10 mouse cellular contexts compared by ENCODE assay signal in genomic region chr15:82188481-82189240, GRCm38 (mm10). TPM values are rescaled to one million over a fixed set of nuclear protein-coding genes. Genes with fewer than 3 reads are reported as not detected.
DNase-seq lines count a peak whose midpoint lies in the region; ATAC-seq and TF ChIP-seq lines count a peak whose summit lies in the region.
"Had no signal": no experiment of that assay in that cellular context is flagged by ENCODE, and none has a peak within 500 bp of the region (broad histone marks: within the 10 kb centered on the region; RNA-seq: fewer than 3 reads in every experiment).

No protein-coding gene starts in this region.

- peaks cover 12% of the 10 kb centered on the region for H3K4me1 ChIP-seq in liver, adult 2 months (ENCODE audit: control insufficient read depth, insufficient read depth, low read length)
- no peaks in the 10 kb centered on the region for H3K4me1 ChIP-seq in stomach, postnatal 0 days (replicated peaks; ENCODE audit: control insufficient read depth, insufficient read depth)
- H3K4me1 ChIP-seq: embryonic facial prominence, embryonic 15.5 days; lung, embryonic 15.5 days had no signal

- H3K79me2 ChIP-seq in liver, adult 2 months (ENCODE audit: control insufficient read depth, insufficient read depth, low read length), result 0 out of 2 replicates have a peak, but pooled peaks cover 3% of the 10 kb centered on the region

- no peak for TF ChIP-seq POLR2A in liver, adult 2 months (IDR thresholded peaks at IDR 0.05; ENCODE audit: extremely low read depth, insufficient read depth, low read length)

- H3K36me3 ChIP-seq in liver, adult 2 months (ENCODE audit: control insufficient read depth, insufficient read depth, low read length), result peaks cover 16% of the 10 kb centered on the region
- peaks cover 64% of the 10 kb centered on the region for H3K36me3 ChIP-seq in stomach, postnatal 0 days (ENCODE audit: control insufficient read depth, insufficient read depth, low read length)

- no peak for TF ChIP-seq EP300 in stomach, postnatal 0 days (optimal IDR thresholded peaks at IDR 0.05)

- H3K9ac ChIP-seq in liver, adult 2 months (ENCODE audit: low read depth, low read length), result no peak overlapping the region
- H3K9ac ChIP-seq in stomach, postnatal 0 days (ENCODE audit: low read length), result no peak overlapping the region
- H3K9ac ChIP-seq: embryonic facial prominence, embryonic 15.5 days; lung, embryonic 15.5 days had no signal

- intact Hi-C loops in left cerebral cortex, postnatal 4 days (cut with DNase I), result no loop called here

- DNase-seq in CD4-positive, CD25-positive, alpha-beta regulatory T cell, adult 2 months (ENCODE audit: low read depth, low spot score), result peak; percentile 78
- DNase-seq in left cerebral cortex, postnatal 4 days, result peak; percentile 81
- DNase-seq in left cerebral cortex, adult 18-20 months (ENCODE audit: low spot score in 2 of 2), result no peak
- peak; percentile 37 for DNase-seq in adrenal gland, postnatal 25 days
- peak; percentile 82 for DNase-seq in liver, adult 2 months (ENCODE audit: extremely low read depth, low read depth, low spot score)
- DNase-seq in stomach, postnatal 0 days (ENCODE audit: low spot score), result peak; percentile 62
- no peak for DNase-seq in left cerebral cortex, adult 8-10 months (ENCODE audit: low spot score in 2 of 2)

- H3K9me3 ChIP-seq in stomach, postnatal 0 days (ENCODE audit: control insufficient read depth, low read length), result no peaks in the 10 kb centered on the region
- H3K9me3 ChIP-seq: embryonic facial prominence, embryonic 15.5 days; lung, embryonic 15.5 days had no signal

- no peak overlapping the region for H3K4me3 ChIP-seq in liver, adult 2 months (ENCODE audit: insufficient read depth, low read depth, low read length)
- no peak overlapping the region for H3K4me3 ChIP-seq in stomach, postnatal 0 days (ENCODE audit: low read depth, low read length)
- H3K4me3 ChIP-seq: embryonic facial prominence, embryonic 15.5 days; lung, embryonic 15.5 days had no signal

- H3K27ac ChIP-seq in liver, adult 2 months (replicated peaks; ENCODE audit: insufficient read depth, low read depth, low read length), result no peak overlapping the region
- H3K27ac ChIP-seq in stomach, postnatal 0 days (replicated peaks), result no peak overlapping the region
- H3K27ac ChIP-seq: embryonic facial prominence, embryonic 15.5 days; lung, embryonic 15.5 days had no signal

- TF ChIP-seq CTCF in liver, adult 2 months (IDR thresholded peaks at IDR 0.05; ENCODE audit: low read depth, low read length), result no peak
- peak; percentile 69 for TF ChIP-seq CTCF in stomach, postnatal 0 days (IDR thresholded peaks at IDR 0.05; ENCODE audit: low read depth)

- no peaks in the 10 kb centered on the region for H3K27me3 ChIP-seq in liver, adult 2 months (ENCODE audit: control insufficient read depth, insufficient read depth, low read length)
- H3K27me3 ChIP-seq in stomach, postnatal 0 days (ENCODE audit: control insufficient read depth, insufficient read depth, low read length), result no peaks in the 10 kb centered on the region
- H3K27me3 ChIP-seq: embryonic facial prominence, embryonic 15.5 days; lung, embryonic 15.5 days had no signal

- no peak for ATAC-seq in CD4-positive, CD25-positive, alpha-beta regulatory T cell, adult 4 months
- ATAC-seq in stomach, postnatal 0 days (ENCODE audit: low FRiP score, low TSS enrichment), result no peak

- no peak overlapping the region for H3K4me2 ChIP-seq in stomach, postnatal 0 days (replicated peaks; ENCODE audit: low read depth)
- H3K4me2 ChIP-seq: embryonic facial prominence, embryonic 15.5 days; lung, embryonic 15.5 days had no signal

- WGBS in liver, adult 2 months, result 46% methylated on average over 10 of the region's 10 CpGs
- WGBS in stomach, postnatal 0 days, result 95% methylated on average over 10 of the region's 10 CpGs

RNA-seq across cellular contexts. Expression of gene Shisa8, which starts 24.0 kb away (rescaled TPM):
- not detected for polyA plus RNA-seq in CD4-positive, CD25-positive, alpha-beta regulatory T cell, adult 4 months (2017; shearing (Covaris generic))
- 1 to 10 TPM; 1.5 to 2.0 TPM for total RNA-seq in left cerebral cortex, postnatal 4 days (2021)
- 1 to 10 TPM; 2.6 to 3.0 TPM for total RNA-seq in left cerebral cortex, adult 18-20 months (2021)
- total RNA-seq in adrenal gland, postnatal 25 days (2021), result 0.24 and 0.48 TPM in 2 replicates
- total RNA-seq in liver, adult 2 months (2014; rRNA removed), result 0.09 and 0.47 TPM in 2 replicates
- 0.07 and 0.77 TPM in 2 replicates for polyA plus RNA-seq in liver, adult 2 months (2012; rRNA removed)
- polyA plus RNA-seq in stomach, postnatal 0 days (2015; fragmentation: Nextera tagmentation; extraction: Ambion mirVana), result 0.06 and 0.23 TPM in 2 replicates
- total RNA-seq in left cerebral cortex, adult 8-10 months (2022), result 1 to 10 TPM; 3.1 to 5.3 (median 5.0) TPM

RNA-seq across cellular contexts. Expression of gene Tnfrsf13c, which starts 35.5 kb away (rescaled TPM):
- 10 to 100 TPM in 1 of 2 experiments, 1 to 10 TPM in 1; 2.2 to 10.5 TPM for polyA plus RNA-seq in CD4-positive, CD25-positive, alpha-beta regulatory T cell, adult 4 months (2017; shearing (Covaris generic))
- 1 to 10 TPM in 1 of 2 experiments, under 1 TPM in 1; 0.46 to 1.1 TPM for total RNA-seq in left cerebral cortex, postnatal 4 days (2021)
- under 1 TPM; 0.26 to 0.49 TPM for total RNA-seq in left cerebral cortex, adult 18-20 months (2021)
- total RNA-seq in adrenal gland, postnatal 25 days (2021), result 0.21 TPM in 1 of 2 replicates, not detected in the other
- 0.28 and 0.54 TPM in 2 replicates for total RNA-seq in liver, adult 2 months (2014; rRNA removed)
- polyA plus RNA-seq in liver, adult 2 months (2012; rRNA removed), result 0.17 and 0.34 TPM in 2 replicates
- not detected in 2 replicates for polyA plus RNA-seq in stomach, postnatal 0 days (2015; fragmentation: Nextera tagmentation; extraction: Ambion mirVana)
- total RNA-seq in left cerebral cortex, adult 8-10 months (2022), result under 1 TPM; 0.37 to 0.98 (median 0.64) TPM

RNA-seq across cellular contexts. Expression of gene Srebf2, which starts 41.7 kb away (rescaled TPM):
- polyA plus RNA-seq in CD4-positive, CD25-positive, alpha-beta regulatory T cell, adult 4 months (2017; shearing (Covaris generic)), result 10 to 100 TPM; 32.2 to 56.0 TPM
- total RNA-seq in left cerebral cortex, postnatal 4 days (2021), result 100 to 1,000 TPM; 233 to 234 TPM
- 100 to 1,000 TPM; 213 to 223 TPM for total RNA-seq in left cerebral cortex, adult 18-20 months (2021)
- total RNA-seq in adrenal gland, postnatal 25 days (2021), result 85.2 and 95.5 TPM in 2 replicates
- 16.5 and 25.0 TPM in 2 replicates for total RNA-seq in liver, adult 2 months (2014; rRNA removed)
- 66.3 and 71.2 TPM in 2 replicates for polyA plus RNA-seq in liver, adult 2 months (2012; rRNA removed)
- 119 and 127 TPM in 2 replicates for polyA plus RNA-seq in stomach, postnatal 0 days (2015; fragmentation: Nextera tagmentation; extraction: Ambion mirVana)
- 100 to 1,000 TPM; 204 to 229 (median 207) TPM for total RNA-seq in left cerebral cortex, adult 8-10 months (2022)

RNA-seq across cellular contexts. Expression of gene Cenpm, which starts 55.9 kb away (rescaled TPM):
- polyA plus RNA-seq in CD4-positive, CD25-positive, alpha-beta regulatory T cell, adult 4 months (2017; shearing (Covaris generic)), result 10 to 100 TPM in 1 of 2 experiments, 1 to 10 TPM in 1; 6.7 to 18.5 TPM
- total RNA-seq in left cerebral cortex, postnatal 4 days (2021), result 1 to 10 TPM; 6.5 to 6.9 TPM
- total RNA-seq in left cerebral cortex, adult 18-20 months (2021), result 1 to 10 TPM; 4.0 to 4.4 TPM
- total RNA-seq in adrenal gland, postnatal 25 days (2021), result 5.9 and 7.5 TPM in 2 replicates
- total RNA-seq in liver, adult 2 months (2014; rRNA removed), result 3.0 and 3.7 TPM in 2 replicates
- polyA plus RNA-seq in liver, adult 2 months (2012; rRNA removed), result 11.5 and 17.4 TPM in 2 replicates
- polyA plus RNA-seq in stomach, postnatal 0 days (2015; fragmentation: Nextera tagmentation; extraction: Ambion mirVana), result 24.0 and 27.0 TPM in 2 replicates
- total RNA-seq in left cerebral cortex, adult 8-10 months (2022), result 1 to 10 TPM; 2.7 to 4.3 (median 4.1) TPM

Comparison
In these comparisons a context has a peak if more than half of its experiments do, and no peak if none do; other contexts are left out.
1. DNase-seq: peak in CD4-positive, CD25-positive, alpha-beta regulatory T cell, adult 2 months (single experiment), left cerebral cortex, postnatal 4 days (single experiment), adrenal gland, postnatal 25 days (single experiment), liver, adult 2 months (single experiment) and stomach, postnatal 0 days (single experiment); none in left cerebral cortex, adult 18-20 months (0 of 2) and left cerebral cortex, adult 8-10 months (0 of 2).